Mouse (Mus musculus) olfactory bulb, adult 2 months (tissue): ENCODE results near the gene Trim72. TPM values are rescaled to one million over a fixed set of nuclear protein-coding genes. Genes with fewer than 3 reads are reported as not detected.
"Not testable (repeated sequence)": the region's sequence is repeated elsewhere in the genome, so short reads cannot be mapped to it uniquely, and the experiment has no call there.

Experiments used
- H3K27ac ChIP-seq: fragments of 200-500 bp; 2 replicates; pipeline ENCODE4 v1.5.1; 2012; ENCODE audit warnings: low read depth, low read length; ENCODE audit not compliant: insufficient read depth
- H3K4me1 ChIP-seq: fragments of 200-500 bp; 2 replicates; pipeline ENCODE4 v1.6.1; 2012; ENCODE audit warnings: low read length; ENCODE audit not compliant: control insufficient read depth, insufficient read depth
- H3K4me3 ChIP-seq: fragments of 200-500 bp; 2 replicates; pipeline ENCODE4 v1.5.1; 2012; ENCODE audit warnings: mild to moderate bottlenecking, low read depth, low read length, moderate library complexity; ENCODE audit not compliant: insufficient read depth
- CTCF ChIP-seq: fragments of 200-500 bp; IDR thresholded peaks from 2 replicates; pipeline ENCODE4 v1.5.1; 2012; ENCODE audit warnings: low read depth, mild to moderate bottlenecking, low read length, moderate library complexity; ENCODE audit not compliant: insufficient read depth
- POLR2A ChIP-seq: fragments of 200-500 bp; IDR thresholded peaks from 2 replicates; pipeline ENCODE4 v1.6.1; 2012; ENCODE audit warnings: mild to moderate bottlenecking, low read depth, low read length, moderate library complexity; ENCODE audit not compliant: insufficient read depth
- WGBS: fragments of 180-500 bp; shearing (Covaris S2); methylation state at CpG from one replicate; pipeline ENCODE4 v1.1.7; 2018; 5-methylcytosine and 5-hydroxymethylcytosine counted together
- polyA plus RNA-seq: library from polyadenylated mRNA; stranded (reverse); fragments of >200 nt; gene quantifications from 2 replicates; pipeline ENCODE4 v1.2.4, GENCODE M21; 2012; ENCODE audit warnings: low replicate concordance; ENCODE audit not compliant: missing spikeins, insufficient read depth, insufficient read length

The Trim72 gene
- polyA plus RNA-seq, 1 experiment, result not detected

GRCm38 (mm10) chr7:128022974-128023373 lies 19.2 kb downstream of the Trim72 start:
- WGBS, result 69% methylated on average over 8 of the region's 8 CpGs
- Histone ChIP-seq H3K4me3 (no peak overlapping the region), H3K4me1 (no peaks in the 10 kb centered on the region), H3K27ac (no peak overlapping the region)
- TF ChIP-seq CTCF, result no peak
- no peak for TF ChIP-seq POLR2A

DNA sequence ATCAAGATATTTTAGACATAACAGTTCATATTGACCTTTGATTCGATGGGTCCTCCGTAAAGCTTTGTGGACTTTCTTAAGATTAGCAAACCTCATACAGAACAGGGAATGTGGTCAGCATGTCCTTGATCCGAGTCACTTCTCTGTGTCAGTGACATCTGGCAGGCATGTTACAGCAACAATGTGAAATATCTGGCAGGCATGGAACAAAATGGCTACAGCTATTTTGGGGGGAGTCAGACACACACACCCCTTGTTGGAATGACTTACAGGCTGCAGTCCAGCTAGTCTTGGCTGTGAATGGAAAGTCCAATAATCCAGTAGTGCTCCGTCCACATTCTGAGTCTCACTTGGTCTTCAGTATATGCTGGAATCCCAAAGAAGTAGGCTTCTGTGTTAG lies 19.8 kb downstream of the Trim72 start:
- Histone ChIP-seq H3K4me3 (no peak overlapping the region), H3K4me1 (no peaks in the 10 kb centered on the region), H3K27ac (no peak overlapping the region)
- 90% methylated on average over 4 of the region's 4 CpGs for WGBS
- TF ChIP-seq POLR2A (no peak), CTCF (no peak)

GRCm38 (mm10) chr7:128024364-128024763 lies 20.6 kb downstream of the Trim72 start:
- Histone ChIP-seq H3K27ac (no peak overlapping the region), H3K4me1 (no peaks in the 10 kb centered on the region), H3K4me3 (no peak overlapping the region)
- WGBS, result 96% methylated on average over 9 of the region's 9 CpGs
- TF ChIP-seq CTCF (no peak), POLR2A (no peak)

GRCm38 (mm10) chr7:128024932-128025331 lies 21.2 kb downstream of the Trim72 start:
- TF ChIP-seq POLR2A, result no peak
- no peak for TF ChIP-seq CTCF
- 82% methylated on average over 4 of the region's 4 CpGs for WGBS
- Histone ChIP-seq H3K4me3 (no peak overlapping the region), H3K27ac (no peak overlapping the region), H3K4me1 (no peaks in the 10 kb centered on the region)

- H3K27ac ChIP-seq, result no peak overlapping the region
- TF ChIP-seq CTCF (no peak), POLR2A (no peak)
- H3K4me3 ChIP-seq, result no peak overlapping the region
- 79% methylated on average over 4 of the region's 4 CpGs for WGBS
- no peaks in the 10 kb centered on the region for H3K4me1 ChIP-seq
Measured at GRCm38 (mm10) chr7:128025381-128025780, 21.6 kb downstream of the Trim72 start.

DNA sequence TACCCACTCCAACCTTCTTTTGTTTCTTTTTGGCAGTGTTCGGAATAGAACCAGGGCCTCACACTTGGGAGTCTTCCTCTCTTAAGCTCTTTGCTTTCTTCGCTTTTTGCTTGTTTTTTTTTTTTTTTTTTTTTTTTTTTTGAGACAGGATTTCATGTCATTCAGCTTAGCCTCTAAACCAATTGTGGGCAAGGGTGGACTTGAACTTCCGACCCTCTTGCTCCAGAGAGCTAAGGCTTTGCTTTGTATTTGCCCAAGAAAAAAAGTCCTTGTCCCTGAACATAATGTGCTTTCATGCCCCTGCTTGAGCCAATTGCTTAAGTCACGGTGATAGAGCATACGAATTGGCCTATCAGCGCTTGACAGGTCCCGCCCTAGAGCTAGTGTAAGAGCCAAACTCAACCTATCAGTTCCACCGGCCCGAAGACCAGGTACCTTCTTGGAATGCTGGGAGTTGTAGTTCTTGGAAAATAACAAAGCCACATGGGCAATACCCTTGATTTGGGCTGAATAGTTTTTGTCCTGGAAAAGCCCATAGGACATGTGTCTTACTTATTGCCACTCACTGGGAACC lies 27.7 kb downstream of the Trim72 start:
- TF ChIP-seq POLR2A (no peak), CTCF (no peak)
- Histone ChIP-seq H3K4me1 (no peaks in the 10 kb centered on the region), H3K4me3 (no peak overlapping the region), H3K27ac (no peak overlapping the region)
- WGBS, result 44% methylated on average over 9 of the region's 9 CpGs

DNA sequence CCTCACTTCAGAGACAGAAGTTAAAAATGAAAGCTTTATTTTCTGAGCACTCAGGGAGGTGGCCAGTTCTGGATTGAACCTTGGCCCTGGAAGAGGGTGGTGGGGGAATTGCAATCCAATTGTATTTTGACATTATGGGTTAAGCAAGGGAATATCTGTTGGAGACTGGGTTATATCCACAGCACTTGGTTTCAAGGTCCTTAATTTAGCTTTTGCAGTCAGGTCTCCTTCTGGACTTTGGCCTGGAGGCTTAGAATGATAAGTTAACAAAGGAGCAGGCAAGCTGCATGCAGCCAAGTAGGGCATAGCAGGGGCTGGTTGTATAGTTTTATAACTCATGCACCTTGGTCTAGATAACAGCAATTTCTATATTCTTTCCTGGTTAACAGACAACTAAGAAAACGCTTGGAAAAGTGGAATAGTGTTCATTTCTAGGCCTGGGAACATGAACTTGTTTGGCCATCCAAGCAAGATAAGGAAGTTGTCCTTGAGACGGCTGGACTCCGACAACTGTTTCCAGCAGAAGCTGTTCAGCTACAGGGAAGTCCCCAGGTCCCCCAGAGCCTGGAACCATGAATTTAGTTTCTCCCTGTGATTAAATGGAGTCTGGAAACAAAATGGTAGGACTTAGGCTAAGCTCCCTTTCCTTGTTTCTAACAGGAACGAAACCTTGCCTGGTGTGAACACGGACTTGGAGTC lies 28.7 kb downstream of the Trim72 start:
- Histone ChIP-seq H3K4me3 (no peak overlapping the region), H3K4me1 (no peaks in the 10 kb centered on the region), H3K27ac (no peak overlapping the region)
- 90% methylated on average over 5 of the region's 5 CpGs for WGBS
- TF ChIP-seq POLR2A, result no peak
- no peak for TF ChIP-seq CTCF

DNA sequence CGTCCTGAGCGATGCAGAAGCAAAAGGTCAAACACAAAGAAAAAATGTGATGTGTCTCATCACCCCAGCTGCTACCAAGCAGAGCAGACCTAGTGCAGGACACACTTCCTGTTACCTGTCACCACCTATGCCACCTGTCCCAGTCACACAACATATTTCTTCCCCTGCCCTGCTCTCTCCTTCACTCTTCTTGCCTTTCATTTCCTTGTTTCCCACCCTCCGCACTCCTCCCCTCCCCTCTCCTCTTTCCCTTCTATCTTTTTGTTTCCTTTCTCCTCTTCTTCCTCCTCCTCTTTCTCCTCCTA lies 29.2 kb downstream of the Trim72 start:
- 90% methylated on average over 3 of the region's 3 CpGs for WGBS

GRCm38 (mm10) chr7:128033616-128034015 lies 29.9 kb downstream of the Trim72 start:
- Histone ChIP-seq H3K4me1 (no peaks in the 10 kb centered on the region), H3K27ac (no peak overlapping the region), H3K4me3 (no peak overlapping the region)
- no peak for TF ChIP-seq POLR2A
- no peak for TF ChIP-seq CTCF
- WGBS, result 98% methylated on average over 4 of the region's 4 CpGs

More for the DNA sequence above, 29.2 kb downstream of the Trim72 start:
- TF ChIP-seq POLR2A, result no peak
- TF ChIP-seq CTCF, result no peak
- Histone ChIP-seq H3K4me3 (no peak overlapping the region), H3K4me1 (no peaks in the 10 kb centered on the region), H3K27ac (no peak overlapping the region)

GRCm38 (mm10) chr7:128042161-128042820 lies 38.5 kb downstream of the Trim72 start:
- WGBS, result 79% methylated on average over 15 of the region's 15 CpGs
- H3K27ac ChIP-seq, H3K4me3 ChIP-seq: not testable (repeated sequence)

More at GRCm38 (mm10) chr7:128042161-128042820, 38.5 kb downstream of the Trim72 start:
- H3K4me1 ChIP-seq, result not testable (repeated sequence)
